Mouse (Mus musculus): ENCODE measurements around the gene Olfr374.

DNA sequence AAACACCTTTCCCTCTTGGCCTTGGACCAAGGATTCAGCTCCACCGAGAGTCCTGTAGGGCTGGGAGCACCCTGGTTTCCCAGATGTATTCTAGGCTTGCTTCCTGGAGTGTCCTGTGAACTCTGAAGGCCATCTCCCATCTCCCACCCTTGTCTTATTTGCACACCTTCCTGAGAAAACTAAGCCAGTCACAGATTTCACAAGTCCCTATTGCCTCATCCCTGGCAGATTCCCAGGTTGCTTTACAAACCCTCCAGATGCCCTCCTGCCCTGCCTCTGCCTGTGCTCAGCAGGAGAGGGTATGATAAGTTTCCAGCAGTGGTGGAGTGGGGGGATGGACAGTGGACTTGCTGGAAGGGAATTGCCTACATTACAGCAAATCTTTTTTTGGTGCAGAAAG is 39.2 kb downstream of the Olfr374 start:
- TF ChIP-seq FLI1 (IDR thresholded peaks at IDR 0.05; ENCODE audit: low read length) (no peak), GATA1 (IDR thresholded peaks at IDR 0.05; ENCODE audit: borderline replicate concordance, low read length) (no peak)

Measured in megakaryocyte, embryonic 14.5 days (primary cell).